Mouse (Mus musculus): ENCODE measurements around the gene Med8.
A peak's percentile ranks its signal among the peaks of the same experiment; 100 is the strongest.

The Med8 gene

DNA sequence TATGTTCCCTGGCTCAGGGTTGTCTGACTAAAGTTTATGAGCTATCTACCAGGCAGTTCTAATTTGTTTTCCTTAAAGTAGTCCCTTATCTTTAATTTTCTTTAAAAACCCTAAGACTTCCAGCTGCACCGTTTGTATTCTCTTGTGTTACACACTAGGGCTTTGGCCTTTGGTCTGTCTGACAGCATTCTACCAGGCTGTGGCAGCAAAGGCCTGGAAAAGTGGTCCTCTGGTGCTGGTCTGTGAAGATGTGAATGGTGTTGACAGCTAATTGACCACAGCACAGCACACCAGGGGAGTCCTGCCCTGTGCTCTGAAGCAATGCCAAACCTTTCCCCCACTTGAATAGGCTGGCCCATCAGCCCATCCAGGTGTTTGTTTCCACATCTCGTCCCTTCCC is 6.6 kb downstream of the Med8 start:
- no peak for DNase-seq (ENCODE audit: low spot score)

DNA sequence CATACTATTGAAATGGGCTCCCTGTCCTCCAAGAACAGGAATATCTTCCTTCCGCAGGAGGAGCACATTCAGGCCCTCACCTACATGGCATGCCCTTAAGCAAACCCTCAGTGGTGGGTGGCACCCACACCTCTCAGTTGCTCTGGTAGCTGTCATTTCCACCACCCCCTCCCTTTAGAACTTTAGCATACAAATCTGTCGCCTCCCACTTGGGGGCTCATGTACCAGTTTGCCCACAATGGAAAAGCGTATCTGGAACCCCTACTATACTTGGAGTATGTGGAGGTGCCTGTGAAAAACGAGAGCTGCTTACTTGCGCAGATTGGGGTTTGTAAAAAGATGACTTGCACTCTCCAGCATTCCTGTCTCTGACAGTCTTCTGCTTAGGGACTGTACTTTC is 7.2 kb downstream of the Med8 start:
- no peak for DNase-seq (ENCODE audit: low spot score)

DNA sequence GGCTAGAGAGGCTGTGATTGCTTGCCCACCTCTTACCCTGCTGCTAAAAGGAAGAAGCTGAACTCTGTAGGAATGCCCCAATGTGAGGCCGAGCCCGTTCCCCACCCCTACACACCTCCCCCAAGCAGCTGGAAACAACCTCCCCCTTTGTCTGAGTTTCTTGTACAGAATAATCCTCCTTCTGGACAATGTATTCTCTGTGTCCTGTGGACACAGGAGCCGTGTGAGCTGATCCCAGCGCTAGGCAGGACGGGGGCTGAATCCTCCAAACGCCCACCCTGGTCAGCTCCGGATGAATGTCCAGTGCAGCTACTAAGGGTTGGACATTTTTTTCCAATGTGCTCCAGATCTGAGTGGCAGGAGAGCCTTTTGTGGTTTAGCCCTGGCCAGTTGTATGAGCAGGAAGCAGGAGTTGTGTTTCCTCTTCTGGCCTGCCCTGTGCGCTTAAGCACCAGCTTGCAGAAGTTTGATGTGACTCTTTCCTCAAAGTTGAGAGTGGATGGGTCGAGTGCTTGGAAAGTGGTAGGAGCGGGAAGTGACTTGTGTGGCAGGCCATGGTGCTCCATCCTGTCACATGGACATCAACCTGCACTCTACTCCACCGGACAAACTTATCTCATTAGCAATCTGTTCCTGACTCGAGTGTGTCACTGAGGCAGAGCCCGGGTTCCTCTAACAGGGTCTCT is 8.1 kb downstream of the Med8 start:
- no peak for DNase-seq (ENCODE audit: low spot score)

DNA sequence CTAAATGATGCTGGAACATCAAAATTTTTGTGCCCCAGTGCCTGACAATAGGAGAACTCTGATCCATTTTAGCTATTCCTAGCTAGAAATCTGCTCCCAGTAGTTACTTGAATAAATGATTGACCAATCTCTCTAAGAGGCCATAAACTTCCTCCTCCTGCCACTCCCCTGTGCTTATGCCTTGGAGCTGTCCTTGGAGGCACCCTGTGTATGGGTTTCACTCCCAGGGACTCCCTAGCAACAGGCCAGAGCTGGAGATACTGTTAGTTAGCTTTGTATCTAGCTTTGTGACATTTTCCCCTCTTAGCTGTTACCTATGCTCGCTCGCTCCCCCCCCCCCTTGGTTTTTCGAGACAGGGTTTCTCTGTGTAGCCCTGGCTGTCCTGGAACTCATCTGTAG is 12.2 kb downstream of the Med8 start:
- no peak for DNase-seq (ENCODE audit: low spot score)

DNA sequence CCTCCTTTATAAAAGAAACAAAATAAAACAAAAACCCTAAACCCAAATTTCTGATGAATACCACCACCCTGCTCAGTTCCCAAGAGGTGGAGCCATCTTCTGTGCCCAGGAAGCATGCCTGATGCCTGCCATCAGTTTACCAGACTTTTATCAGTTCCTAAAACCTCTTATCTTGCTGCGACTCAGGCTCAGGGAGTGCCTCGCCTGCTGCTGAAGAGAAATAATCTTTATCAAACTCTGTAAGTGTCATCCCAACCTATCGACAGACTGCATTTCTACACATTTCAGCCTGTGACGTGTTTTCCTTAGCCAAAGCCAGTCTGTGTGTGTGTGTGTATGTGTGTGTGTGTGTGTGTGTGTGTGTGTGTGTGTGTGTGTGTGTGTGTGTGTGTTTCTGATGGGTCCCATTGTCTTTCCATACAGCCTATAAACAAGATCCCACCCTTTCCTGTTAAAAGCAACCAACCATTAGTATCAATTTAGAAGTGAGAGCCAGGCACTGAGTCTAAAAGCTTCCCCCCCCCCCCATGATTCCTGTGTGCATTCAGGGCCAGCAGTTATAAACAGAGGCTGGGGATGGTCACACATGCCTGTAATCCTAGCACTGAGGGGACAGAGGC is 15.5 kb downstream of the Med8 start:
- no peak for DNase-seq (ENCODE audit: low spot score)

DNA sequence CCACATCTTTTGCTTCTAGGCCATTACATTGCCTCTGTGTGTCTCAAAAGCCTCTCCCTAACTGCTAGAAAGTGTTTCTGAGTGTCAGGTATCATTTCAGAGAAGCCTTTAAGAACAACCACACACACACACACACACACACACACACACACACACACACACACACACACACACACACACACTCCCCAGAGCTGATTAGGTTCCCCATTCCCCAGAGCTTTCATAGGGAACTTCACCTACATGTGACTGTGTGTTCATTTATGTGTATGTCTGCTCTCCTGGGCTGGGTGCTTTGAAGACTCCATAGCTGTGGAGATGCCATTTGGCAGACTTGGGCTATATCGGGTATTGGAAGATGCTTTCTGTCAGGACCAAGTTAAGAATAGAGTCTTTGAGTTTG is 16.2 kb downstream of the Med8 start:
- no peak for DNase-seq (ENCODE audit: low spot score)

DNA sequence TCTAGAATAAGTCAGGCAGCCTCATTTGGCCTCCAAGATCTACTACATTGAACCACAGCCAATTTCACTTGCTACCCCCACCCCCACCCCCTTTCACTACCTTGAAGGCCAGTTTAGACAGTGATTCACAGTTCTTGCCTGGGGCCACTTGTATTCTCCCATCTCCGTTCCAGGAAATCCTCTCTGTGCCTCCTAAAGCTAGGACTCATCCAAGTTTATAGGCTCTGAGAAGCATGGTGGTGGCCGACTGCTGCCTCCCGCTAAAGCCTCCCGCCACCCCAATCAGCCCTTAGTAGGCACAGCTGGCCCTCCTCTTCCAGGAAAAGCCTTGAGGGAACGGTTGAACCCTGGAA is 18.3 kb downstream of the Med8 start:
- no peak for DNase-seq (ENCODE audit: low spot score)

DNA sequence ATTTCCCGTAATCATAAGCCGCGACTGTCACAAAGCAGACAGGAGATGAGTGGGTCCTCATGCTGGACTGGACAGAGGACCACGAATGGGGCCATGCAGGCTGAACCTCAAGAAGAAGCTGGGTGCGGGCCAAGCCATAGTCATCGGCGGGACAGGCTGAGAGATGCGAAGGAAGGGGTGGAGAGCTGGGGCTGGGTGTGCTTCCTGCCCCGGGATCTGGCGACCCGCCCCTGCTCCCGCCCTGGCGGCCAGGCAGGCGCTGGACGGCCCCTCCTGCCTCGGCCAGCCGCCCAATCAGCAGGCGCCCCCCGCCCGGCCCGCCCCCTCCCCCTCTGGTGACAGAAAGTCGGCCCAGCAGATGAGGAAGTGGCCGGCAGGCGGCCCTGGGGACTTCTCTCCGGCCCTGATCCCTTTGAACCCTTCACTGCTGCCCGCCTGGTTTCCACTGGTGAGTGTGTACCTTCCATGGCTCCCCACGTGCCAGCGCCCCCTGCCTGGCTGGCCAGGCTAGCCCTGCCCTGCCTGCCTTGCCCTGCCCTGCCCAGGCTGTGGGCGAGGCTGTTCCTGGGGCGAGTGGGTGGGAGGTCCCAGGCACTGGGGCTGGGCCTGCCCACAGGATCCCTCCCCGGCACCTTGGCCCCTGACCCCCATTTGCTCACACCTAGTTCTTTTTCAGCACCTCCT is 18.8 kb downstream of the Med8 start, which contains the start of gene Elovl1:
Gene Elovl1, plus strand, starts transcription at position 326 of the 684 bp plus-strand sequence.
- DNase-seq (ENCODE audit: low spot score): peak; percentile 85

DNA sequence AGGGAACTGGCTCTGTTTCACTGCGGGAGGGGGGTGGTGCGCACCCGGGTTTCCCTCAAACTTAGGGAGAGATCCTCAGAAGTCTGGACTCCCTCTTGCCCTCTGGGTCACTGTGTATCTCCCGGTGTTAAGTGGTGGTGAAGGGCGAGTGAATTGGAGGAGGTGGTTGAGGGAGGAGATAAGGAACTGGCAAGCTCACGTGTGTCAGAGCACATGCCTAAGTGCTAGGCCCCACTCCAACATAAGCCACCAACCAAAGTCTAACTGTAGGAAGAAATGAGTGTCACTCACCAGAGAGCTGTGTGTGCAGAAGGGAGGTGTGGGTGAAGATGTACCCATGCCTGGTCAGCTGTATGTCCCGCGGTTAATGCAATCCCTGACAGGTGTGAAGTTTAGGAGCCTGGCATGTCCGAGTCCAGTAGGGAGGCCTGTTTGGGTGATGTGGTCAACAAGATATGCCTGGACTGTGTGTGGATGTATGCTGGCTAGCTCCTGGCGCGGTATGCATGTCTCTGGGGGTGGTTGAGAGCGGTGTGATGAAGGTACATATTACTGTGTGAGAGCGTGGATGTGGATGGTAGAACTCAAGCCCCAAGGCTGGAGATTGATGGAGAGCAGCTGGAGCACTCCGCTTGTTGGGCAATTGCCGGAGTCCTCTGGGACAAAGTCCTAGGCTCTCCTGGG is 19.5 kb downstream of the Med8 start:
- no peak for DNase-seq (ENCODE audit: low spot score)

DNA sequence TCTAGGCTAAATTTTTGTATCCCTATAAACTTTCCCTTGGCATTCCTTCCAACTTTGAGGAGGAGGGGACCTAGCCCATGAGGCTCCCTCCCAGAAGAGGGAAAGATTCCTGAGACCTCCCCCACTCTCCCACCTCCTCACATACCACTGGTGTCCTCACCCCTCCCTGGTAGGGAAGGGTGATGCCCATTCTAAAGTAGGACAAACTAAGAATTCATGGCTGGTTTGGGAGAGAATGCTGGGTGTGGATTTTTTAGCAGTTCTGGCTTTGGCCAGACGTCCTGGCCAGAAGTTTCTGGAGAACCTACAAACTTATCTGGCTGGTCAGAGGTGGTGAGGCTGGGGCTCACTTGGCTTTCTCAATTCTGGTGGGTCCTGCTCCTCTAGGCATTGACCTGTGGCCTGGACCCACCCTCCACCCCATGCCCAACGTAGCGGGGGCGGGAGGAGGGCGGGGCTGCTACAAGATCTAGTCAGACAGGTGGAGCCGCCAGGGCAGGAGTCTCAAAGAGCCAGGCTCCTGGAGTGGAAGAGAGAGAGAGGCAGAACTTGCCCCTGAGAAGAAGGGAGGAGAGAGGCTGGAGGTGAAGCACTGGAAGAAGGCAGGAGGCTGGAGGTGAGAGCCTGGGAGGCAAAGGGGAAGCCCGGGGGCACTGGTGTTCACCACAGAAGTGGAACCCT is 20.2 kb downstream of the Med8 start:
- no peak for DNase-seq (ENCODE audit: low spot score)

DNA sequence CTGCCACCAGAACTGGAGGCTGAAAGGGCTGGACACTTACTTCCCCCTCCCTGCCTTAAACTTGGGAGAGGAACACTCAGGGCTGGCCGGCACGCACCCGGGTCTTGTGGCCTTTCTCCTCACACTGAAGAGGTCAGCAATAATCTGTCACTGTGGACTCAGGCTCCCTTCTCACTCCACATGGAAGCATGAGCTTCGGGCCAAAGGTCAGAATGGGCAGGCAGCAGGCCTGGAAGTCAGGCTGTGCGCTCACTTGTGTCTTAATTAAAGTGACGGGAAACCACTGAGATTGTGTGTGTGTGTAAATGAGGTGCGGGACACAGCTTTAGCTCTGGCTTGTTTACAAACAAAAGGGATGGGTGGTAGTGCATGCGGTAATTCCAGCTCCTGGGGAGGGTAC is 23.2 kb downstream of the Med8 start:
- DNase-seq (ENCODE audit: low spot score): no peak

DNA sequence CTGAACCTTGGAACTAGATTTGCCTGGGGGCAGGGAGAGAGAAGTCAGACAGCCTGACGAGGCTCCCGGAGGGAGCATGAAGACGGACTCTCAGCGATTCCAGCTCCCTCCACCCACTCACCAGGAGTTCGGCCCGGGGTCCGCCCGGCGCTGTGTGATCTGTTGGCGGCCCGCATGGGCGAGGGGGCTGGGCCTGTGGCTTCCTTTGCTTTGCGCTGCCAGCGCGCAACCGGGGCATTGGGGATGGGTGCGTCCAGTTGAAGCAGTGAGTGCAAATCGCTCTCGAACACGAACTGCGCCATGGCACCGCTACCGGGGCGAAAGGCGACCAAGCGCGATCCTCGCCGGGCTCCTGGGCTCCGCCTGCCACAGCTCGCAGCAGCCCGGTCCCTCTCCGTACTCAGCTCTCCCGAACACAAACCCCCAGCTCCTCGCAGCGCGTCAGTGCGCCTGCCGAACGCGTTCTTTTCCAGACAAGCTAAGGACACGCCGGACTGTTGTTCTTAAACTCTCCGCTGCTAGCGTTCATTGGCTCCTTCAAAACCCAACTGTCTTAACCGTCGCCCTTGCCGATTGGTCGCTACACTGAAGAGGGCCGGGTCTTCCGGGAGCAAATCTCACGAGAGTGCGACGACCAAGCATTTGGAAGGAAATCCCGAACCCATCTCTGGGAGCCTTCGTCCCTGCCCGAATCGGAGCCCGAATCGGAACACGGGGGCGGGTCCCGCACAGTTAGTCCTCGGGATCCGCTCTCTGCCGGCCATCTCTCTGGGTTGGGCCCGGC is 27.9 kb downstream of the Med8 start, which contains the start of gene Cdc20:
Gene Cdc20, minus strand, starts transcription at position 533 of the 784 bp plus-strand sequence.
- DNase-seq (ENCODE audit: low spot score): peak; percentile 96

DNA sequence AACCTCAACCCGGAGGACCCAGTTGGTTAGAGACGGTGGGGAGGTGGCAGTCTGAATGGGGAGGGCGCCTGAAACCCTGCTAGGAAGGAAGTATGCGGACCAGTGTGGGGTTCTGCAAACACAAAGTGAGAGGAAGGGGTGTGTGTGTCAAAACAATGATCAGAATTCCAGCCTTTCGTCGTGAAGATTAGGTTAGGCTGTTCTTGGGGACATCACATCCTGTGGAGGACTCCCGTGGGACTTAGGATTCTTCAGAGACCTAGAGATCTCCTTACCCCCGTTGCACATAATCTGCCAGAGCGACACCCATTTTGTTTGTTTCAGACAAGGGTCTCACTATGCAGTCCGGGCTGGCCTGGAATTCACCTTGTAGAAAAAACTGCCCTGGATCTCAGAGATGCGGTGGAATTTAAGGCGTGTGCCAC is 28.7 kb downstream of the Med8 start:
- peak; percentile 38 for DNase-seq (ENCODE audit: low spot score)

DNA sequence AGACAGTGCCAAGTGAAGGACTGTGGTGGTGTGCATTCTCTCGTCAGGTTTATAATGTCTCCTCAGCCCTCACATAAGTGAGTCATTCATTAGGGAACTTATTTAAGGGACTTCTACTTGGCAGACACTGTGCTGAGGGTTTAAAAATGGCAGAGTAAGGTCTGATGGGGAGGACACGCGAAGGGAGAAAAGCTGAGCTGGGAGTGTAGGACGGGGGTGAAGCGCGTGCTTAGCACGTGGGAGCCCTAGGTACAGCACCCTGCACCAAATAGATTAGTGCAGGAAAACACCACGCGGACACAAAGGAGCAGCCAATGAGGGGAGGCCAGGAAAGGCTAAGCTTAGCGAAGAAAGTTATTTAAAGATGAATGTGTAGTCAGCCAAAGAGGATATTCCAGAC is 36.0 kb downstream of the Med8 start:
- DNase-seq (ENCODE audit: low spot score): no peak

DNA sequence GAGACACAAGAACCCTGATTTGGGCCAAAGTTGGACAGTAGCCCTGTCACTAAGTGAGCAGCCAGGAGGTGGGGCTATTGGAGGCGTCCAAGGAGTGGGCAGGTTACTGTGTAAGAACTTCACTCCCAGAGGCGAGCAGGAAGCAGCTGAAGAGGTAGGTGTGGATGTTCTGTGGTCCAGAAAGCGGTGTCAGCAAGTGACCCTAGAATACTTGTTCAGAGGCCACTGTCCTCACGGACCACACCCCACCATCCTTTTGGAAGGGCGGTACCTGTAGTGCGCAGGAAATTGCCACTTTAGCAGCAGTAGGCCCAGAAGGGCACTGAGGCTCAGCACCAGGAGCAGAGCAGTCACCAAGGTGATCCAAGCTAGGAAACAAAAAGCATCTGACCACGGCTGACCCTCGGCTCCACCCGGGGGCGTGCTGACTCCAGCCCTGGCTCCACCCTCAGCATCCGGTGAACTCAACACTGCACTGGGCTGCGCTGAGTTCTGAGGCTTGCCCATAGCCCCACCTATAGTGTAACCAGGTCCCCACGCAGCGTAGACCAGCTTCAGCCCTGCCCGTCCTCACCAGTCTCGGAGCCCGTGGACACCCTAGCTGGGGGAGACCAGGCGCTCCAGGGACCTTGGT is 36.8 kb downstream of the Med8 start:
- no peak for DNase-seq (ENCODE audit: low spot score)

DNA sequence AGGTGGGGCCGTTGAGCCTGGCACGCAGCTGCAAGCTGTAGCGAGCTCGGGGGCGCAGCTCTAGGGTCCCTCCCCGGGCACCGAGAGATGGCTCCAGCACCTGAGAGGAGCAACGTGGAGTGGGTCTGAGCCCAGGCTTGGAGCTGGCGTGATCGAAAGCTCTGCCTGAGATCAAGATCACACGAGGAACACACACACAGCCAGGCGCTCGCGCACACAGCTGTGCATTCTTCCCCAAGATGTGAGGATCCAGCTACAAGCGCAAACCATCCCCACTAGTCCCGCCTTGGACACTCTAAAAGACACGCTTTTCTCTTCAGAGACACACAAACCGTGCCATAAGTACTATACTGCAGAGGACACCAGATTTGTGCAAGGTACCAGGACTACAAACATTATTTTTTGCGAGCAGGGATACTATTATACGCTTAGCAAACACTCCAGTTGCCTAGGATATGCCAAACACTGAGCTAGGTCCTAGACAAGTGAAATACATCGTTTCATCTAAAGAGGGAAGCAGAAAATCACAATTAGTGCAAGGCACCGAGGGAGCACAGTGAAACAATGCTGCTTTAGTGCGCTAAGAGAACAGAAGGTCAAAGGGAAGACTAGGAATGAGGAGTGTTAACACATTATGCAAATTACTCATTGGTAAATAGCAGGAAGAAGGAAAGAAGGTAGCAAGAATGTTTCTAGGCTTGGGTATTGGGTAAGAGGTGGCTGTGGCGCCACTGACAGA is 37.4 kb downstream of the Med8 start:
- DNase-seq (ENCODE audit: low spot score): no peak

DNA sequence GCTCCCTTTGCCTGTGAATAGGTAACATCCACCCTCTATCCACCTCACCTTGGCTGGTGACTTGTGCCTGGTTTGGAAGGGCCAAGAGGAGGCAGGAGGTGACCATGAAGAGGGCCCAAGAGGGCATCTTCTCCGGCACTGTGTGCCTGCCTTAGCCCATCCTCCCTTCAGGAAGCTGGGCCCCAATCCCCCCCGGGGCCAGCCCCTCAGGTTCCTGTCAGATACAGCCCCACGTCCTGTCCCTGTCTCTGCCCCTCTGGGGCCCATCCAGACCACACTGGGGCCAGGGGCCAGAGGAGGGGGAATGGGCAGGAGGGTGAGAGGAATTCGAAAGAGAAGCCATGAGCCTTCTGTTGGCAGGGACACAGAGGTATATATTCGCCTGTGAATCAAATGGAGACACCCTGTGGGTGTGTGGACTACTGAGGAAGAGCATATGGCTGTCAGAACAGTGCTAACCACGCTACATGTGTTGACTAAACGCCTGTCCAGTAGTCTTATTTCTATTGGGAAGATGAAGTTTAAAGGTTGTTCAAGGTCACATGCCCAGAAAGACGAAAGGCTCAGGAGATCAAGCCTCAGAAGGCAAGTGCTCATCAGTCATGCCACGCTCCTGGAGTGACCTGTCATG is 48.3 kb downstream of the Med8 start, which contains the start of gene Mpl:
Gene Mpl, minus strand, starts transcription at position 169 of the 631 bp plus-strand sequence.
- DNase-seq (ENCODE audit: low spot score): no peak

DNA sequence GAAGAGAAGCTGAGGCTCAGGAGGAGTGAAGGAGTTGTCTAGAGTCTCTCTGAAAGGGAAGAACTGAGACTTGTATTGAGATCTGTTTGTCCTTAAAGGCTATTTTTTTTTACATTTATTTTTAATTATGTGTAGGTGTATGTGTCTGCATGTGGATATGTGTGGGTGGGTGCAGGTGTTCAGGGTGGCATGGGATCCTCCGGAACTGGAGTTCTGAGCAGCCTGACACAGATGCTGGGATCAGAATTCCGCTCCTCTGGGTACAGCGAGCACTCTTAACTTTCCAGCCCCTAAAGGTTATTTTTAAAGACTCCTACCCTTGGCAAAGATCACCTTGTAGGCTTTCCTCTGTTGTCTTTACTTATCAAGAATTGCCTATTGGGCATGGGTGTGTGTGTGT is 55.8 kb downstream of the Med8 start:
- DNase-seq (ENCODE audit: low spot score): no peak

Data from testis, postnatal 14 days (tissue).